Mouse (Mus musculus) ES-Bruce4 (cell line): ENCODE results near the gene Sall4.

Source experiments
- CTCF ChIP-seq: IDR thresholded peaks from one replicate; pipeline ENCODE4 v1.8.1; 2011; ENCODE audit warnings: low read depth, low read length
- EP300 ChIP-seq: IDR thresholded peaks from 2 replicates; pipeline ENCODE4 v1.6.1; 2011; ENCODE audit warnings: low read depth, low read length; ENCODE audit not compliant: insufficient read depth

- TF ChIP-seq EP300 (no peak), CTCF (no peak)
Measured at GRCm38 (mm10) chr2:168740496-168740895, 27.2 kb downstream of the Sall4 start.
